Mouse (Mus musculus) limb, embryonic 14.5 days (tissue): ENCODE results near the gene Pak7. TPM values are rescaled to one million over a fixed set of nuclear protein-coding genes. Genes with fewer than 3 reads are reported as not detected.

Source experiments
- ATAC-seq: fragments of 200-750 bp; cut with Nextera tagmentation; 2 replicates; pipeline ENCODE4 v1.8.0; 2017; ENCODE audit warnings: low read depth, moderate number of reproducible peaks, moderate TSS enrichment; ENCODE audit not compliant: low FRiP score
- DNase-seq: peaks from one replicate; pipeline ENCODE4 v3.0.0-alpha.2; 2015; ENCODE audit warnings: low spot score
- H3K27ac ChIP-seq: fragments of 300-500 bp; sonication (generic); replicated peaks from 2 replicates; pipeline ENCODE4 v1.5.1; 2014; ENCODE audit warnings: low read depth, mild to moderate bottlenecking, low read length, moderate library complexity, mixed read lengths
- H3K27me3 ChIP-seq: fragments of 300-500 bp; sonication (generic); 2 replicates; pipeline ENCODE4 v1.6.1; 2014; ENCODE audit warnings: low read length, mixed read lengths; ENCODE audit not compliant: control insufficient read depth, insufficient read depth
- H3K36me3 ChIP-seq: fragments of 300-500 bp; sonication (generic); 2 replicates; pipeline ENCODE4 v1.6.1; 2014; ENCODE audit warnings: mild to moderate bottlenecking, low read length, moderate library complexity, mixed read lengths; ENCODE audit not compliant: control insufficient read depth, insufficient read depth
- H3K4me1 ChIP-seq: fragments of 300-500 bp; sonication (generic); 2 replicates; pipeline ENCODE4 v1.6.1; 2014; ENCODE audit warnings: antibody characterized with exemption, low read length, mixed read lengths; ENCODE audit not compliant: control insufficient read depth, insufficient read depth
- H3K4me2 ChIP-seq: fragments of 300-500 bp; sonication (generic); replicated peaks from 2 replicates; pipeline ENCODE4 v1.6.1; 2014; ENCODE audit warnings: low read depth, mild to moderate bottlenecking, low read length, moderate library complexity; ENCODE audit not compliant: severe bottlenecking
- H3K4me3 ChIP-seq: fragments of 300-500 bp; sonication (generic); replicated peaks from 2 replicates; pipeline ENCODE4 v1.5.1; 2014; ENCODE audit warnings: low read length
- H3K9ac ChIP-seq: fragments of 300-500 bp; sonication (generic); 2 replicates; pipeline ENCODE4 v1.6.1; 2014; ENCODE audit warnings: mild to moderate bottlenecking, low read depth, low read length, moderate library complexity; ENCODE audit not compliant: severe bottlenecking
- H3K9me3 ChIP-seq: fragments of 300-500 bp; sonication (generic); 2 replicates; pipeline ENCODE4 v1.6.1; 2016; ENCODE audit warnings: low read length; ENCODE audit not compliant: control insufficient read depth
- POLR2A ChIP-seq: fragments of 200-500 bp; IDR thresholded peaks from 2 replicates; pipeline ENCODE4 v1.8.0; 2012; ENCODE audit warnings: inconsistent platforms, mild to moderate bottlenecking, moderate library complexity, borderline replicate concordance; ENCODE audit not compliant: insufficient read depth, insufficient read length; ENCODE audit errors: extremely low read depth
- WGBS: fragments of 180-500 bp; shearing (Covaris S2); extraction: QIAGEN DNeasy Blood & Tissue Kit; methylation state at CpG from one replicate; pipeline ENCODE4 v1.1.7; 2014; 5-methylcytosine and 5-hydroxymethylcytosine counted together
- polyA plus RNA-seq, 2 experiments: library from polyadenylated mRNA; depleted of rRNA in 1 of 2; stranded (reverse) in 1 of 2; unstranded in 1 of 2; fragments of >200 nt; fragmentation: Nextera tagmentation in 1 of 2; extraction: Ambion mirVana in 1 of 2; gene quantifications; 2 replicates each; pipeline versions ENCODE4 v1.2.1 to v1.2.3; 2012 to 2014

The Pak7 gene
- polyA plus RNA-seq, 2 experiments, result 0.65 to 0.95 TPM

DNA sequence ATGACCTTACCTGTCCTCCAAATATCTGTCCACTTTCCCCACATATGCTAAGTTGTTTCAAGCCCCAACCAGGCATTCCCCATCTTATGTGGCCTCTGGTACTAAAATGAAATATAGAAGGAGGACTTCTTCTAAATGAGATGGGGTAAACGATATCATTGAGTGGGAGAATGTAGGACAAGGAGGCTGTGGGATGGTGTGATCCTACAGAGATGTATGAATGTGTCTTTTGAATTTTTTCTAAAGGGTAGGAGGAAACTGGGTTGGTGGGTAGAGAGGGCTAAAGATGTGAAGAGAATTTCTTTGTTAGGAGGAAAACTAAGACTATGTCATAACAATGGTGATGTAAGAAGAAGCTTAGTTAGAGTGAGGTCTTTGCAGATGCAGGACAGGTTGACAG is 57.8 kb downstream of the Pak7 start:
- 78% methylated on average over 1 of the region's 1 CpGs for WGBS

DNA sequence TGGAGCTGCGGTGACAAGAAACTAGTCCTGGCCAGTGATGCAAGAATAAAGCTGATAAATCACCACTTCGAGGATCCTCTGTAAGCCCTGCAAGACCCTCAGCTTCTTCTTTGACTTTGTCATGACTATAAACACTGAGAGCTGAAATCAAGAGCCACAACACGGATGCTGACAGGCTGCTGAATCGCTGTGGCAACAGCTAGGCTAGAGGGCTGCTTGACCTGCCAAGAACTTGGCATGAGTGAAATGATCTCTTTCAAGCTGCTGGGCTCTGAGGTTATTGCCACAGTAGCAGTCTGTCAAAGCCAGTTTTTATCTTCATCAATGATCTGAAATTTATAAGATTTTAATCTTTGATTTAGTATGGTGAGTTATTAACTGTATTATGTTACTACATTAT is 62.1 kb downstream of the Pak7 start:
- no peak overlapping the region for H3K27ac ChIP-seq
- 84% methylated on average over 4 of the region's 4 CpGs for WGBS
- no peak overlapping the region for H3K4me2 ChIP-seq
- DNase-seq, result no peak
- H3K36me3 ChIP-seq, result no peaks in the 10 kb centered on the region
- TF ChIP-seq POLR2A, result no peak
- H3K4me3 ChIP-seq, result no peak overlapping the region
- H3K9ac ChIP-seq, result no peak overlapping the region
- no peaks in the 10 kb centered on the region for H3K27me3 ChIP-seq
- no peaks in the 10 kb centered on the region for H3K4me1 ChIP-seq
- no peak for ATAC-seq
- no peaks in the 10 kb centered on the region for H3K9me3 ChIP-seq

More for the DNA sequence above, 57.8 kb downstream of the Pak7 start:
- no peaks in the 10 kb centered on the region for H3K4me1 ChIP-seq
- no peak for TF ChIP-seq POLR2A
- ATAC-seq, result no peak
- no peak overlapping the region for H3K9ac ChIP-seq
- H3K27ac ChIP-seq, result no peak overlapping the region
- no peak overlapping the region for H3K4me2 ChIP-seq
- DNase-seq, result no peak
- no peak overlapping the region for H3K4me3 ChIP-seq
- no peaks in the 10 kb centered on the region for H3K27me3 ChIP-seq
- H3K9me3 ChIP-seq, result no peaks in the 10 kb centered on the region
- H3K36me3 ChIP-seq, result no peaks in the 10 kb centered on the region

DNA sequence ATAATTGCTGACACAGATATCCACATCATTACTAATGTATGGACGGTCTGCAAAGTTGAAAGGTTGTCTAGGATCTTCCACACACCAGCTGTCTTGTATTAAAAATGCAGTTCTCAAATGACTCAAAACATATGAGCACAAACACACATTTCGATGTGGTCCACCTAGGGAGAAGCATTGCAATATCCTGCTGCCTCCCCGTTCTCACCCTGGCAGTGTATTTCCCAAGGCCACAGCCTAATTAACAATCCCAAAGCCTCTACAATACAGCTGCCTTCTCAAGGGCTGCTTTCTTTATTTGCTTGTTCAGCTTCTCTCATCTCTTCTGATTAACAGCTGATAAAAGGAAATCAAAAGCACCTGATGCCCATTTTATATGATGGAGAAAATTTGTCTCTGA is 78.5 kb downstream of the Pak7 start:
- H3K27me3 ChIP-seq, result no peaks in the 10 kb centered on the region
- WGBS, result 47% methylated on average over 3 of the region's 3 CpGs
- no peaks in the 10 kb centered on the region for H3K9me3 ChIP-seq
- ATAC-seq (no peak), DNase-seq (no peak)
- no peaks in the 10 kb centered on the region for H3K36me3 ChIP-seq
- H3K27ac ChIP-seq, result no peak overlapping the region
- H3K4me2 ChIP-seq, result no peak overlapping the region
- no peak for TF ChIP-seq POLR2A
- H3K9ac ChIP-seq, result no peak overlapping the region
- H3K4me1 ChIP-seq, result no peaks in the 10 kb centered on the region
- no peak overlapping the region for H3K4me3 ChIP-seq

DNA sequence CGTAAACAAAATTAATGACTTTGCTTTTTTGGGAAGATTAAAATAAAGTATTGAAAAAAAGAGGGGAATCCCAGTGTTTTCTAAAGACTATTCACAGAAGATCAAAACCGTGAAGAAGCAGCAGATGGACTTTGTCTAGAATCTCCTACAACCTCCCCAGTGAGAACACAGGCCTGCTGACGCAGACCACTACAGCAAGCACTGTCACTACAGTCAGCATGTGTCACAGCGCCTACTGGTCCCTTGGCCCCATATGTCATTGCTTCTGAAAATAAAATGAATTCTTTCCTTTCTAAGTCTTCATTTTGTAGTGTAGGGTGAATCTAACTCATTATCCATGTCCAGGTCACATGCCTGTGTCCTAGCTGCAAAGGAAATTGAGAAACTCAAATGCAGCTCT is 79.0 kb downstream of the Pak7 start:
- no peak for ATAC-seq
- WGBS, result 91% methylated on average over 4 of the region's 4 CpGs

DNA sequence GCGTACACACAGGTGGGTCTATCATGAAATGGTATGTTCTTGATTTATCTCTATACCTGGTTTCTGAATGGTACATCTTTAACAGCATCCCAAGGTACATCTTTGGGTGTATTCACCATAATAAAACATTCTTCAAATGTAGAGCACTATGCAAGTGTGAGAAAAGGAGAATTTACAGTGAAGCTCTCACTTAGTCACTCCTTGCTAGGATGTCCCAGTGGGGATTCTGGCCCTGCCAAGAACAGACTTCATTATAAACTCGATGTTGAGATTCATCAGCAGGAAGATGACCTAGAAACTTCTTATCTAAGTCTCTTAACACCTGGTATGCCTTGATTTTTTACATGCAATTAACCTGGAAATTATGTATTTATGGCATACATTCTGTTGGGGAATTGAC is 85.6 kb downstream of the Pak7 start:
- DNase-seq (no peak), ATAC-seq (no peak)
- Histone ChIP-seq H3K4me1 (no peaks in the 10 kb centered on the region), H3K9ac (no peak overlapping the region), H3K36me3 (no peaks in the 10 kb centered on the region), H3K9me3 (no peaks in the 10 kb centered on the region), H3K4me2 (no peak overlapping the region), H3K27ac (no peak overlapping the region), H3K4me3 (no peak overlapping the region), H3K27me3 (no peaks in the 10 kb centered on the region)
- WGBS, result 78% methylated on average over 2 of the region's 2 CpGs
- no peak for TF ChIP-seq POLR2A

More for the DNA sequence above, 79.0 kb downstream of the Pak7 start:
- H3K27ac ChIP-seq, result no peak overlapping the region
- H3K36me3 ChIP-seq, result no peaks in the 10 kb centered on the region
- no peak for TF ChIP-seq POLR2A
- no peak overlapping the region for H3K9ac ChIP-seq
- no peak overlapping the region for H3K4me2 ChIP-seq
- H3K27me3 ChIP-seq, result no peaks in the 10 kb centered on the region
- no peak for DNase-seq
- H3K9me3 ChIP-seq, result no peaks in the 10 kb centered on the region
- no peaks in the 10 kb centered on the region for H3K4me1 ChIP-seq
- H3K4me3 ChIP-seq, result no peak overlapping the region

DNA sequence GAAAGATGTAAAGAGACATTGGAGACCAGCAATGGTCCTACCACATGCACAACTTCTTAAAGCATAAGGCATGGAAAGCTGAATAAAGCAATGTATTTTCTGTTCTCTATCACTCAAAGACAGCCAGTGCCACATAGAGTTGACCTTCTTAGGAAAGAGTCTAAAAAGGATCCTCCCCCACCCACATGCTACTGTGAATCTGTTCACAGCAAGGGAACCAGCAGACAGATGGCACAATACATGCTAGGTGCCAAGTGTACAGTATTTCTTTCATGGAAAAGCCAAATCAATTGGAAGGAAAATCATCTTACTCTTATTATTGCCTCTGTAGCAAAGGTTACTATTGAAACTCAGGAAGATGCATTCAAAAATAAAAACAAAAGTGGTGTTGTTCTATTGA is 86.4 kb downstream of the Pak7 start:
- Histone ChIP-seq H3K4me3 (no peak overlapping the region), H3K27me3 (no peaks in the 10 kb centered on the region), H3K4me1 (no peaks in the 10 kb centered on the region), H3K9me3 (no peaks in the 10 kb centered on the region), H3K4me2 (no peak overlapping the region), H3K36me3 (no peaks in the 10 kb centered on the region), H3K27ac (no peak overlapping the region), H3K9ac (no peak overlapping the region)
- no peak for DNase-seq
- ATAC-seq, result no peak
- TF ChIP-seq POLR2A, result no peak
